Mouse (Mus musculus) embryo, embryonic 10 days (tissue): ENCODE data around the gene Hacl1.
"Not testable (repeated sequence)": the region's sequence is repeated elsewhere in the genome, so short reads cannot be mapped to it uniquely, and the experiment has no call there.

Experiments used
- DNase-seq: peaks from one replicate; pipeline ENCODE4 v3.0.0-alpha.2; 2015; ENCODE audit warnings: low spot score

Hacl1 gene

DNA sequence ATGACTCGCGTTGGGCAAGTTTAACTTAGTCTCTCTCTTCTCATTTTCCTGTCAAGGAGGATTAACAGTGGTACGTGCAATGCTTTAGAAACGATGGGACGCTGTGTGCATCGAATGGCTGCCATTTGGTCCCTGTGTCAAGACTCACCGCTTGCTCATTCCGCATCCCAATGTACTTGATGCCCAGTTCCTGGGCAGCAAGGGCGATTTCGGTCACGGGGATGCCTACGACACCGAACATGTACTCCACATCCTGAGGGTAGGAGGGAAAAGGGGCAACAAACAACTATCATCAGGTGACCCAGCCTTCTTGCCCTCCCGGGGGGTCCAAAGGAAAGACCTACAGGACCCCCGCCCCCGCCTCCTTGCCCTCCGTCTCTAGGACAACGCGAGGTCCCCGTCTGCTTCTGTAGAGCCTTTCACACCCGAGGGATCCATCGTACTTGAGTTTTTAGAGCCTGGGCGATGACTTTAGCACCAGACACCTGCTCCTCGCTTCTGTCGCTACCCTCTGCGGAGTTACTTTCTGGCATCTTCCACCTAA lies 668 bp downstream of the Hacl1 start, which contains the start of gene Gm49387:
Gene Gm49387 (minus strand): TSS at position 533 of the 544 bp plus-strand sequence.
- DNase-seq: no peak

DNA sequence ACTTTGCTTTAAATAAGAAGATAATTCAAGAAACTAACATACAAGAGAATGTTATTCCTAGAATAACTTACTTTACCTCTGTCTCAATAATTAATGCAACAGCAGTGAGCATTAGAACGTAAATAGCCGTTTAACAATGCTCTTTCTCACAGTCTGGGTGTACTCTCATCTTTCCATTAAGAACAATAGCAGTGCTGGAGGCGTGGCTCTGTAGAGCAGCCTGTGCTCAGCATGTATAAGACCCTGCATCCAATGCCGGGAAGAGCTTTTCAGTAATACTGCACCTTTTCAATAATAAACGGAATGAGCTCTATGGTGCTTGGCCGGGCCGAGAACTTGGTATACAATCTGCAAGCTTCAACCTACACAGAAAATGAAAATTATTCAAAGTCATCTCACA lies 10.4 kb downstream of the Hacl1 start:
- DNase-seq: no peak

DNA sequence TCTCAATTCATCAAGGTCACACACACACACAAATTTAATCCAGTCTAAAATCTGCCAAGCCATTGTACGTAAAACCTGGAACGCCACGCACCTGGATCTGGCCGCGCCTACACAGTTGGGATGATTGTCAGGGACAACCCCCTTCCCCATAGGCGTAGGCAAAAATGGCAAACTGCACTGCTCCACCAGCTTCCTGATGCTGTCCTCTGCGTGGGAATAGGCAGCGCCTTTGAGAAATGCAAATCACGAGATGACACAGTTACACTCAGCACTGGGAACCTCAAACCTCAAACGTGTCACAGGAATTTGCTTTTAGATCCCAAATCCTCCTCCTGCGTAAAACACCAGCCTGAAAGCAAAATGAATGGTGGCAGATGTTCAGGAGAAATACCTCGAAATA lies 18.3 kb downstream of the Hacl1 start:
- DNase-seq: no peak

DNA sequence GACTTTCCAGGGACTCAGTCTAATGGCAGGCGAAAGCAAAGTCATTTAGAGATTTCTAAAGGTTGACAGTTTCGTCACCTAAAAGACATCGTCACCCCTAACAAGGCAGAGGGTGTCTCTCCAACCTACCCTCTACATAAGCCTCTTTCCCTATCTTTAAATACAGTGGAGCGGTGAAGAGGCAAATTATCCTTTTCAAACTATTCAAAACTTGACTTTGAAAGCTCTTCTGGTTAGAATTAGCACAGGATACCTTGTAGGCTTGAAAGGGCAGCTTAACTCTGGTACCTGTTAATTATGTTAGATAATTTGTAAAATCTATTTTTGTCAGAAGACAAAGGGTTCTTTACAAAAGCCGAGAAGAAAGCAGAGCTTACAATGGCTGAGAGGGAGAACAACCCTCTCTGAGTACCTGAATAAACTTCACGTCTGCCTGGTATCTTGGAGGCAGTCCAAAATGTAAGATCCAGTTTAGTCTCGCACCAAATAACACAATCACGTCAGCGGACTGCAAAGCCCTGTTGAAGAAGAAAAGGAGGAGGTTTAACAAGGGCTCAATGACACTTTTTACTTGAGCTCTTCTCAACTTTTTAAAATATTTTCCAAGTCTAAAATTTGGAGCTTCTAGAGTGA lies 20.4 kb downstream of the Hacl1 start:
- DNase-seq: no peak

DNA sequence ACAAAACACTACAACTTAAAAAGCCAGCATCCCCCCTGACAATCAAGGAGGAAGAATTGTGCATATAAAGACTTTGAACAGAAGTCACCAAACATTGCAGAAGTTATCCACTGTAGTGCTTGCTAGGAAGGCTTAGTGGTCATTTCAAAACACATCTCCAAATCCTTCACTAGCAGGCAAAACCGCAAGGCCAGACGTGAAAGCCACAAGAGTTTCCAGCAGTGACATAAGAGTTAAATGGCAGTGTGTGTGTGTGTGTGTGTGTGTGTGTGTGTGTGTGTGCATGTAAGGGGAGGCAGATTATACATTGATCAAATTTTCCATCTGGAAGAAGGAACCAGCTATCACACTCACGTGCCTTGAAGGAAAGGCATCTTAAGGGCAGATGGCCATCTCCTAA lies 23.1 kb downstream of the Hacl1 start:
- DNase-seq: no peak

DNA sequence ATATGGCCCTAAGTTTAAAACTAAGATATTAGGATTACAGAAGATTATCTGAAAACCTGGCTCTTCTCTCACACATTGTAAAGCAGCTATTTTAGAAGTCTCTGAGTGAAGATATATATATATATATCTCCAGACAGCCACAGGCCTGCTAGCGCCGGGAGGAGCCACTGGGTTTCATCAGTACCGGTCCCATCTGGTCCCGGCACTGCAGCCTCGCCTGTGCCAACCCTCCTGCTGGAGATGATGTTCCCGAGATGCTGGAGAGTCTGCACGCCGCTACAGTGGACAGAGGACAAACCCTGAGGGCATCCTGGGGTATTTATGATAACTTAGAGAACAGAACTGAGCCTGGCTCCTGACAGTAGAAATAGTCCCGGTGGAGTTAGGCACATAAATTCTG lies 23.9 kb downstream of the Hacl1 start:
- DNase-seq: no peak

DNA sequence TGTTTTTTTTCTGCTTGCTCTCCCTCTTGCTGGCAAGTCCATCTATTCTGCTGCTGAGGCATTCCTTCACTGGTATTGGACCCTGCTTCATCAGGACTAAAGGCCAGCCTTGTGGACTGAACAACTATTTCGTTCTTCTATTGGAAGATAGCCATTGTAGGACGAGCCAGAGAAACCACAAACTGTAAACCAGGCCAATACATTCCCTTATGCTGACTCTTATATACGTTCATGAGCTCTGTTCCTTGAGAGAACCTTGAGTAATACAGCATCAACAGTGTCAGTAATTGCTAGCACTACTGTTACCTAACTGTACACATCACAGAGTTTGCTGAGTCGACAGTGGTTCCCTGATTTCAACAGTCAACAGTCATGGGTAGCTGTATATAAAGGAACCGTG lies 27.4 kb downstream of the Hacl1 start:
- no peak for DNase-seq

DNA sequence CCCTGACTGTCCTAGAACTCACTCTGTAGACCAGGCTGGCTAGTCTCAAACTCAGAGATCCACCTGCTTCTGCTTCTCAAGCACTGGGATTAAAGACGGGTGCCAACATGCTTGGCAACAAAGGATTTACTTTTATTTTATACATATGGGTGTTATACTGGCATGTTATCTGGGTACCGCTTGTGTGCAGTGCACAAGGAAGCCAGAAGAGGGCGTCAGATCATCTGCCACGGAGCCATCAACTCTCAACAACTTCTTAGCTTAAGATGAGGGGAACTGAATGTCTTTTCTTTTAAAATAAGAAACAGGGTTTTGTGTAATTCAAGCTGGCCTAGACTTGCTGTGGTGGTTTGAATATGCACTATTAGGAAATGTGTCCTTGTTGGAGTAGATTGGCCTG lies 29.1 kb downstream of the Hacl1 start:
- no peak for DNase-seq

DNA sequence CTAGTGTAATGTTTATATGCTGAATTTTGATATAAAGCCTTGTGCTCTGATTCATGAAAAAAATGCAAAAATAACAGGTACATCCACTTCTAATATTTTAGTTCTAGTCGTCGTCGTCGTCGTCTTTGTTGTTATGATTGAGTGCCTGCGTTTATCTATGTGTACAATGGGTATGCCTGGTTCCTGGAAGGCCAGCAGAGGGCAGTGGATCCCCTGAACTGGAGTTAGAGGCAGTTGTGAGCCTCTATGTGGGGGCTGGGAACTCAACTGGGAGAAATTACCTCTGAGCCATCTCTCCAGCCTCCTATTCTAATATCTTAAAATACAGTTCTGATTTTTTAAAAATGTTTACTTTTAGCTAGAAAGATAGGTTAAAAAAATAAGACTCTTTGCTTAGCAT lies 35.6 kb downstream of the Hacl1 start:
- no peak for DNase-seq

DNA sequence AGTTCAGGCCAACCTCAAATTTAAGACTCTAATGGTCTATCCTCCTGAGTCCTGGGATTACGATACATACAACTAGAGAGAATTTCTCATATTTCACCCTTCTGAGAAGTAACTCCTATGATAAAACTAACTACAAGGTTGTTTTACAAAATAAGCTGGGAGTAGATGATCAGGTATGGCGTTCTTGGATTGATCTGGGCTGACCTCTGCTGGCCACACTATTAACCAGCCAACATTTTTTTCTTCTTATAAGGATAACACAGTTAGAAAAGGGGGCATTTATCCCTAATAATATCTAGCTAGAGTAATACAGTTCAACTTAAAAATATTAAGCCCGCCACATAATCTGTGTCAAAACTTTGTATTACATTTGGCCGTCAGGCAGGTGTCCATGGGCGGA lies 36.2 kb downstream of the Hacl1 start:
- peak; percentile 24 for DNase-seq

DNA sequence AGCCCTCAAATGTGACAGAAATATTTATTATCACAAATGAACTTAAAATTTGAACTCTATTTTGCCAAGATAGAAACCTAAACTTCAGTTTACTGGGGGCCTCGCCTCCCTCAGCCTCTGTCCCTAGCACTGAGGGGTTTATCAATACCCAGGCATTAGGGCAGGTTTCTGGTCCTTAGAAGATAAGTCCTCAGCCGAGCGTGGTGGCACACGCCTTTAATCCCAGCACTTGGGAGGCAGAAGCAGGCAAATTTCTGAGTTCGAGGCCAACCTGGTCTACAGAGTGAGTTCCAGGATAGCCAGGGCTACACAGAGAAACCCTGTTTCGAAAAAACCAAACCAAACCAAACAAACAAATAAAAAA lies 38.5 kb downstream of the Hacl1 start:
- not testable (repeated sequence) for DNase-seq

DNA sequence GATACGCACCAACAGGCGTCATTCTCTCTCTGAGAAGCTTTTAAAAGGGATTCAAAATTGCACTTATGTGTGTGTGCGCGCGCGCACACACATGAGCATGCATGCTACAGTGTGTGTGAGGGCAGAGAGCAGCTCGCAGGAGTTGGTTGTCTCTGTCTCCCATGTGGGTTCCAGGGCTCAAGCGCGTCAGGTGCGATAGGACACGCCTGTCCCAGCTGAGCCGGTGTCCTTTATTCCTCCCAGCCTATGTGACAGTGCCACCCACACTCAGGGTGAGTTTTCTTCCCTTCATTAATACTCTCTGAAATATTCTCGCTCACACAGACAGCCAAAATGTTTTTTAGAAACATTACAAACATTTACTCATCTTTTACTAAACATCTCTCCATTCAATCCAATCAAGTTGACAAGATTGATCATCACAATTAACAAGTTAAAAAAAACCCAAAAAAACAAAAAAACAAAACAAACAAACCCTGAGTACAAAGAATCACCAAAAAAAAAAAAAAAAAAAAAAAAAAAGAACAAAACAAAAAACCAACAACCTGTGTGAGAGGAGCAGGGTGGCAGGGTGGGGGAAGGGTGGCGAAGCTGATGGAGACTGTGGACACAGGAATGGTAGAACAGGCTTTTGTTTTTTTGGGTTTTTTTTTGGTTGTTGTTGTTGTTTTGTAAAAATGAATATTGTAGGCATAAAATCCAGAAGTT lies 39.0 kb downstream of the Hacl1 start:
- no peak for DNase-seq

DNA sequence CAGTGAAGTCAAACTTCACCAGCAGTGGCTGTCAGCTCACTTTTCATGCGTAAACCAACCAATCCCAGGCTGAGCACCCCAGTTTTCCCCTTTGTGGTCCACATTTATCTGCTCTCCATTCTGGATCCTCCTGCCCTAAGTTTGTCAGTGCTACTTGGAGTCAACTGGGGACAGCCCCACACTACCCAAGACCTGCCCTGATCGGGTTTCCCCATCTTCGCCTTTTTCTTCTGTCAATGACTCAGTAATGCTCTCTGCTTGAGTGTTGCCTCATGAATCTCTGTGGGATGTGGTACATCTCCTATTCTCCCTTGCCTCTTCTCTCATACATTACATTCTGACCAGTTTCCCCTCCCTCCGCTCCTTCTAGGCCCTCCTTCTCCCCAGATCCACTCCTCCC lies 43.6 kb downstream of the Hacl1 start:
- DNase-seq: no peak

DNA sequence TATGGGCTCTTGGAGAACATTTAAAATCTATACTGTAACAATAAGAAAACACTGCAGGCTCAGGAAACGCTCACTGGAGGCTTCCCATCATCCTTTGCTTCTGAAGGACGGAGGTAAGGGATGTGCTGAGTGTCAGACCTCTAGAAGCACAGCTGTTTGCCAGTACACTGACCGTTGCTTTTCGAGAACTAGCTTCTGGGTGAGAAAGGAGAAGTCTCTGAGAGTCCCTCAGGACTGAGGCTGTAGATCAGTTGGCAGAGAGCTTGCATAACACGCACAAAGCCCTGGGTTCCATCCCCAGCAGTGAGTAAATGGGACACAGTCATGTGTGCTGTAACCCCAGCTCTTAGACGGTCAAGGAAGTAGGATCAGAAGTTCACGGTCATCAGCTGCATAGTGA lies 44.7 kb downstream of the Hacl1 start:
- DNase-seq: no peak

DNA sequence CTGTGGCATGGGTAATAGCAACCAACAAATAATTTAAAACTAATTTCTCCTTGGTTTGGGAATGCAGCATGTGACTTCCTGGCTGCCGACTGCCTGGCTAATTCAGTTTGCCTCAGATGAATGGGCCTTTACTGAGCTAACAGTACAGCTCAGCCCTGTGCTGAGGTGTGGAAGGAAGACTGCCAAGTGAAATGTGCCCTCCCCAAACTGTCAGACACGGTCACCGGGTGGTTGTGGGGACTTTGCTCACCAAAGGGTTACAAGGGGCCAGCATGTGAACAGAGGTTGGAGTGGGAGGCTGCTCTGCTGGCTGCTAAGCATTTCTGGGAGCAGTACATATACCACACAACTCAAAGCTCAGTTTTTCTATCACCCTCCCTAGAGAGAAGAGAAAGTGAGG lies 46.4 kb downstream of the Hacl1 start:
- DNase-seq: no peak

DNA sequence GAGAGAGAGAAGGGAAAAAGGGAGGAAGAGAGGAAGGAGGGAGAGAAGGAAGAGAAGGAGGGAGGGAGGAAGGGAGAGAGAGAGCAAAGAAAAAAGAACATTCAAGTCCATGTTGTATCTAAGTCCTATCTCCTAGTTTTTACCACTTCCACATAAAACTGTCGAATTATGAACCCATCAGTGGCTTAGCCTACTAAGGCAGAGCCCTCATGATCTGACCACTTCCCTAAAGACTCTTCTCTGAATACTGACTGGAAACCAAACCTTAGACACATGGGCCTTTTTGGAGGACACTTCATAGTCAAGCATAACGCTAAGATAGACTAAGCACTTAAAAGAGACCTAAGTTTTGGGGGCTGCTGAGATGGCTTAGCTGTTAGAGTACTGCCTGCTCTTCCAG lies 48.0 kb downstream of the Hacl1 start:
- no peak for DNase-seq

DNA sequence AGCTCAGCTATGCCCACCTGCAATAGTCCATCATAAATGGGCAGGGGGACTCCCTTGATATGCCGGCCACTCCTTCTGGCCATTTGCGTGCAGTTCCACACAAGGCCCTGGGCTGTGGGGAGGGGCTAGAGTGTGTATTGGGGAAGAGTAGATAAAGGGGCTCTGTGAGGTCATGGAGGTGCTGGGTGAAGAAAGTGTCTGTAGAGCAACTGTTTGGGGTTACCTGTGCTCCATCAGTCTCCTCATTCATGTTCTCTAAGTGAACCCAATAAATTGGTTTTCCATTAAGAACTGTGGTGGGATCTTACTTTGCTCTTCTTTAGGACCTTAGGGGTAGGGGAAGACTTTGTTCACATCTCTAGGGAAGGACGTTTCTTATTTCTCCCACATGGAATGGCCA lies 49.8 kb downstream of the Hacl1 start, which contains the start of gene Colq:
Gene Colq (minus strand): TSS at position 101 of the 400 bp plus-strand sequence.
- DNase-seq: no peak

DNA sequence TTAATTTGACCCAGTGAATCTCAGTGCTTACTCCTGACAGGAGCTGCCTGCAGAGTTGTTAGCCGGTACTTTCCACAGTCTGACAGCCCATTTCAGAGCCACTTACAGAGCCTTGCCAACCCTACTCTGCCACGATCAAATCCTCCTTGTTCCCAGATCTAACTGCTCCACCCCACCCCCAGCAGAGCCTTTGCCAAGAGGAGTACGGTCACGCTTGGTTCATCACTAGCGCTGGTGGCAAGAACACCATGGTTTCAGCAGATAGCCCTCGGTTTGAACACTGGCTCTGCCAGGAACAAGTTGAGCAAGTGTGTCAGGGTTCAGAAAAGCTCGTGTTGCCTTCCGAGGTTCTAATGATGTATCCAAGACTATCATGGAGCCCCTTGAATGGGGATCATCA lies 54.6 kb downstream of the Hacl1 start:
- DNase-seq: no peak

DNA sequence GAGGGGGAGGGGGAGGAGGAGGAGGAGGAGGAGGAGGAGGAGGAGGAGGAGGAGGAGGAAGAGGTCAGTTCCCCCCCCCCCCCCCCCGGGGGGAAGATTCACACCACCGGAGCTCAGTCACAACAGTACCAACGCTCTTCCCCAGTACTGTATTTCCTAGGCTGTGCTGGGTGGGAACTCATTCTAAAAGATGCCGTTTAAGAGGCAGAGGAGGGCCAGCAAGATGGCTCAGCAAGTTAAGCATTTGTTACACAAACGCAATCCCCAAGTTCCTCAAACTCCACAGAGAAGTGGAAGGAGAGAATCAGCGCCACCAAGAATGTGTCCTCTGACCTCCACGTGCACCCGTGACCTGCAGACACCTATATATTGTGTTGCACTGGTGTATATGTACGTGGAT lies 58.0 kb downstream of the Hacl1 start:
- DNase-seq: no peak

DNA sequence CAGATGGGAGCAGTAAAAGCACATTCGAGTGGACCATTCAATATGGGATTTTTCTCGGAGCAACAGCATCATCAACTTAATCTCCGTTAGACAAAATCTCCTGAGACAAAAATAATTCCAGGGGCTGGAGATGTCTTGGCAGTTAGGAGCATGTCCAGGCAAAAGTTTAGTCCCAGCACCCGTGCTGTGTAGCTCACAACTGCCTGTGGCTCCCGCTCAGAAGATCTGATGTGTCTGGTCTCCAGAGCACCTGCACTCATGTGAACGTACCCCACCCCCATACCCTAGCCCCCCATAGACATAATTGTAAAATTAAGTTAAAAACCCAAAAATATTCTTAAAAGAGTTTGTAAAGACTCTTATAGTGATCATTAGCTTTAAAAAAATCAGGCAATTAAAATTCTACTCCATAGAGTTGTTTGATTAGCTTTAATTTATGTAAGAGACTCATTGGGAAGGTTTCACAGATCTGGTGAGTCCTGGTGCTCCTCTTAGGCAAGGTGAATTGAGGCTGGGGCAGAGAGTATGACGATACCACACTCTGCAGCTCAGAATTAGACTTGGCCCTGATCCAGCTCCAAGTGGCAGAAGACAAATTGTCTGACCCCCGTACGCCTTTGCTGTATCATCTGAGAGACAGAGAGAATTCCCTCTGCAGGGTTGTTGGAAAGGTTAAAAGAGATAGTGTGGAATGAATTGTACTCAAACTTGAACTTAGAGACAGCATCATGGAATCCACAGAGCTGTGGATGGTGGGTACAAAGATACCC lies 62.9 kb downstream of the Hacl1 start:
- no peak for DNase-seq

DNA sequence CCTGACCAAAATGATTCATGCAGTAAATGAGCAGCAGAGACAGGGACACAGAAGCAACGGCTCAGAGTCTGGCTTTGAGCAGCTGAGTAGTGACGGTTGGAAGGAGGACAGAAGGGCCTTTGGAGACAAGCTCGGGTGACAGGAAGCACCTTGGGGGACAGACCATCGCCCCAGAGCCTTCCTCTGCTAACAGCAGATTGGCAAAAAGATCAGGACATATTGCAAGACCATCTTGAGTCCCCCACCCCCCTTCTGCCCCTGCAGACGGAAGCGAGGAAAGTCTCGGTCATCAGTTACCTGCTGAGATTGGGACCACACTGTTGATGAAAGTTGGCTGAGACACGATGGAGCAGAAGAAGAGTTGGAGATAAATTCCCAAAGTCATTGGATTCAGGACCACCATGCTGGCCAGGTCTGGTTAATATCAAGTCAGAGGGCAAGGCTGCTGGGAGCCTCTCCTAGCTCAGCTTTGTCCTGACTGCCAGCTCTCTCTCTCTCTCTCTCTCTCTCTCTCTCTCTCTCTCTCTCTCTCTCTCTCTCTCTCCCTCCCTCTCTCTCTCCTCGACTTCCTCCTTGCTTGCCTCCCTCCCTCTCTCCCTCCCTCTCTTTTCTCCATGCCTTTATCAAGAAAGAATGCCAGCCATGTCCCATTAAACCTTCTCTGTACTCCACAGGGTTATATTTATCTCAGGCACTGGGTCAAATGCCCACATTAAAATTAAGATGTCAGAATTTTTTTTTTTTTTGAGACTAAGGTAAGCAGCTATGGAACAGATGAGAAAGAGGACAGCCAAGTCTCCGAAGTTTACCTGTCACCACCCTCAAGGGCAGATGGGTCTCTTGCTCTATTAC lies 64.0 kb downstream of the Hacl1 start:
- DNase-seq: no peak

DNA sequence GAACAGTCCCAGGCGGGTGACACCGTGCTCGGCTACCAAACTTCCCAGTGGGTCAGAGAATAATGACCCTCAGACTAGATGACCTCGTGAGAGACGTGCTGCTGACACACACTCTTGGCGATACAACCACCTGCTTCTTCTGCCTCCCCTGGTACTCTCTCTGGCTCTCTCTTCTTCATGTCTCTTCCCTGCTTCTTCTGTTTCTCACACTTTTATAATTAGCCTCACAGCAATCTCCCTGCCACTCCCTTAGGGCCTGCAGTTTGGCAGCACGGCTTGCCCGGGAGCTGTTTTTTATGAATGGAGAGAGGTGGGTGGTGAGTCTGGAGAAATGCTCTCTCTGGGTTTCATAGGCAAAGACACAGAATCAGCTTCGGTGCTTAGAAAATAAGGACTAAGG lies 65.2 kb downstream of the Hacl1 start:
- no peak for DNase-seq
